Mouse (Mus musculus) lung, postnatal 0 days (tissue): ENCODE measurements around the gene Casp6. TPM values are rescaled to one million over a fixed set of nuclear protein-coding genes. Genes with fewer than 3 reads are reported as not detected.

Experiments
- ATAC-seq: fragments of 200-750 bp; cut with Nextera tagmentation; 2 replicates; pipeline ENCODE4 v1.8.0; 2017; ENCODE audit warnings: moderate library complexity
- DNase-seq: peaks from one replicate; pipeline ENCODE4 v3.0.0-alpha.2; 2016; ENCODE audit warnings: low spot score
- H3K27ac ChIP-seq: fragments of 300-500 bp; sonication (generic); 2 replicates; pipeline ENCODE4 v1.5.1; 2014; ENCODE audit warnings: antibody characterized with exemption, mild to moderate bottlenecking, low read length, mixed read lengths
- H3K27me3 ChIP-seq: fragments of 300-500 bp; sonication (generic); replicated peaks from 2 replicates; pipeline ENCODE4 v1.6.1; 2014; ENCODE audit warnings: low read length, mixed read lengths; ENCODE audit not compliant: insufficient read depth
- H3K36me3 ChIP-seq: fragments of 300-500 bp; sonication (generic); 2 replicates; pipeline ENCODE4 v1.6.1; 2014; ENCODE audit warnings: low read length, mixed read lengths; ENCODE audit not compliant: insufficient read depth
- H3K4me1 ChIP-seq: fragments of 300-500 bp; sonication (generic); 2 replicates; pipeline ENCODE4 v1.6.1; 2014; ENCODE audit warnings: antibody characterized with exemption, low read depth, low read length, mixed read lengths; ENCODE audit not compliant: insufficient read depth
- H3K4me2 ChIP-seq: fragments of 300-500 bp; sonication (generic); replicated peaks from 2 replicates; pipeline ENCODE4 v1.6.1; 2014; ENCODE audit warnings: low read depth, mild to moderate bottlenecking, low read length, moderate library complexity, mixed read lengths
- H3K4me3 ChIP-seq: fragments of 300-500 bp; sonication (generic); 2 replicates; pipeline ENCODE4 v1.5.1; 2014; ENCODE audit warnings: low read depth, low read length
- H3K9ac ChIP-seq: fragments of 300-500 bp; sonication (generic); replicated peaks from 2 replicates; pipeline ENCODE4 v1.6.1; 2014; ENCODE audit warnings: low read depth, mild to moderate bottlenecking
- H3K9me3 ChIP-seq: fragments of 300-500 bp; sonication (generic); 2 replicates; pipeline ENCODE4 v1.6.1; 2016; ENCODE audit warnings: low read length, mixed read lengths
- CTCF ChIP-seq: IDR thresholded peaks from 2 replicates; pipeline ENCODE4 v1.5.1; 2016; ENCODE audit warnings: antibody characterized with exemption, mild to moderate bottlenecking
- EP300 ChIP-seq: IDR thresholded peaks from 2 replicates; pipeline ENCODE4 v1.6.1; 2016; ENCODE audit warnings: antibody characterized with exemption, mild to moderate bottlenecking, control low read depth
- WGBS: fragments of 180-500 bp; shearing (Covaris S2); extraction: QIAGEN DNeasy Blood & Tissue Kit; methylation state at CpG from one replicate; pipeline ENCODE4 v1.1.7; 2014; 5-methylcytosine and 5-hydroxymethylcytosine counted together
- polyA plus RNA-seq: library from polyadenylated mRNA; unstranded; fragments of >200 nt; fragmentation: Nextera tagmentation; extraction: Ambion mirVana; gene quantifications from 2 replicates; pipeline ENCODE4 v1.2.1, GENCODE M21; 2015

Gene Casp6
- polyA plus RNA-seq: 76.5 and 83.4 TPM in 2 replicates

GRCm38 (mm10) chr3:129901271-129901809 is at the start of gene Casp6:
Gene Casp6 (plus strand): TSS chr3:129901425.
- peak within 1 kb of the TSS; percentile 67 for H3K4me3 ChIP-seq
- under 1% methylated on average over 34 of the region's 34 CpGs for WGBS
- peaks cover 11% of the 10 kb centered on the region; the same call in 1 of the 2 replicates for H3K4me1 ChIP-seq
- H3K36me3 ChIP-seq: 0 out of 2 replicates have a peak, but pooled peaks cover 2% of the 10 kb centered on the region
- no peaks in the 10 kb centered on the region for H3K9me3 ChIP-seq
- DNase-seq: peak; percentile 93
- TF ChIP-seq EP300 (no peak), CTCF (no peak)
- H3K27me3 ChIP-seq: no peaks in the 10 kb centered on the region
- peak within 1 kb of the TSS; percentile 70 for H3K4me2 ChIP-seq
- peak within 1 kb of the TSS; percentile 56 for H3K9ac ChIP-seq
- H3K27ac ChIP-seq: peak within 1 kb of the TSS; percentile 81
- peak; percentile 97 for ATAC-seq

- TF ChIP-seq CTCF: no peak
- TF ChIP-seq EP300: no peak
- H3K4me2 ChIP-seq: no peak overlapping the region
- H3K9ac ChIP-seq: no peak overlapping the region
- H3K27me3 ChIP-seq: no peaks in the 10 kb centered on the region
- H3K4me3 ChIP-seq: no peak overlapping the region
- no peaks in the 10 kb centered on the region for H3K36me3 ChIP-seq
- ATAC-seq: no peak
- DNase-seq: no peak
- H3K4me1 ChIP-seq: no peaks in the 10 kb centered on the region
- no peaks in the 10 kb centered on the region for H3K9me3 ChIP-seq
- H3K27ac ChIP-seq: no peak overlapping the region
- 63% methylated on average over 2 of the region's 2 CpGs for WGBS
These were observed 38.6 kb upstream of the Casp6 start for GRCm38 (mm10) chr3:129862592-129862991.

GRCm38 (mm10) chr3:129863698-129864097 is 37.5 kb upstream of the Casp6 start:
- 0 out of 2 replicates have a peak, but pooled peaks have one; percentile 37 for ATAC-seq
- H3K27me3 ChIP-seq: no peaks in the 10 kb centered on the region
- H3K9ac ChIP-seq: no peak overlapping the region

GRCm38 (mm10) chr3:129877327-129877726 is 23.9 kb upstream of the Casp6 start:
- ATAC-seq (no peak), DNase-seq (peak; percentile 29)
- Histone ChIP-seq H3K36me3 (no peaks in the 10 kb centered on the region), H3K4me1 (peaks cover 5% of the 10 kb centered on the region; the same call in 1 of the 2 replicates), H3K9me3 (no peaks in the 10 kb centered on the region), H3K27ac (no peak overlapping the region), H3K27me3 (no peaks in the 10 kb centered on the region), H3K4me3 (no peak overlapping the region), H3K9ac (no peak overlapping the region), H3K4me2 (no peak overlapping the region)
- WGBS: 81% methylated on average over 10 of the region's 10 CpGs
- TF ChIP-seq CTCF: no peak
- TF ChIP-seq EP300: no peak

More at GRCm38 (mm10) chr3:129863698-129864097, 37.5 kb upstream of the Casp6 start:
- Histone ChIP-seq H3K4me3 (no peak overlapping the region), H3K27ac (no peak overlapping the region), H3K9me3 (no peaks in the 10 kb centered on the region), H3K36me3 (no peaks in the 10 kb centered on the region), H3K4me2 (no peak overlapping the region), H3K4me1 (no peaks in the 10 kb centered on the region)
- 54% methylated on average over 14 of the region's 14 CpGs for WGBS
- peak; percentile 30 for DNase-seq
- peak; percentile 85 for TF ChIP-seq CTCF
- TF ChIP-seq EP300: no peak

- Histone ChIP-seq H3K36me3 (no peaks in the 10 kb centered on the region), H3K4me3 (peak within 1 kb of the TSS; percentile 65), H3K4me2 (peak within 1 kb of the TSS; percentile 90), H3K27me3 (no peaks in the 10 kb centered on the region), H3K27ac (peak within 1 kb of the TSS; percentile 77), H3K9me3 (no peaks in the 10 kb centered on the region), H3K4me1 (peaks cover 5% of the 10 kb centered on the region; the same call in 1 of the 2 replicates), H3K9ac (peak within 1 kb of the TSS; percentile 59)
- DNase-seq: peak; percentile 93
- ATAC-seq: peak; percentile 86
- WGBS: under 1% methylated on average over 55 of the region's 66 CpGs
- no peak for TF ChIP-seq EP300
- peak; percentile 42 for TF ChIP-seq CTCF
These were observed 22.7 kb upstream of the Casp6 start, which contains the start of gene Pla2g12a for GRCm38 (mm10) chr3:129878405-129879021. Gene Pla2g12a (plus strand): TSS chr3:129878606.

GRCm38 (mm10) chr3:129879131-129879757 is 22.0 kb upstream of the Casp6 start:
- peak; percentile 75 for ATAC-seq

More at GRCm38 (mm10) chr3:129879131-129879757, 22.0 kb upstream of the Casp6 start:
- no peaks in the 10 kb centered on the region for H3K27me3 ChIP-seq
- no peaks in the 10 kb centered on the region for H3K36me3 ChIP-seq
- peak overlapping the region; percentile 59 for H3K9ac ChIP-seq
- DNase-seq: peak; percentile 90
- TF ChIP-seq CTCF: no peak
- TF ChIP-seq EP300: no peak
- WGBS: under 1% methylated on average over 23 of the region's 25 CpGs
- H3K27ac ChIP-seq: peak overlapping the region; percentile 77
- peak overlapping the region; percentile 65 for H3K4me3 ChIP-seq
- H3K9me3 ChIP-seq: no peaks in the 10 kb centered on the region
- peak overlapping the region; percentile 90 for H3K4me2 ChIP-seq
- H3K4me1 ChIP-seq: peaks cover 5% of the 10 kb centered on the region; the same call in 1 of the 2 replicates
